Mouse (Mus musculus): ENCODE measurements around the gene Tiam1. TPM values are rescaled to one million over a fixed set of nuclear protein-coding genes. Genes with fewer than 3 reads are reported as not detected.
A peak's percentile ranks its signal among the peaks of the same experiment; 100 is the strongest.

Tiam1 gene
- total RNA-seq, 1 experiment from 2014 or later = 18.4 TPM

DNA sequence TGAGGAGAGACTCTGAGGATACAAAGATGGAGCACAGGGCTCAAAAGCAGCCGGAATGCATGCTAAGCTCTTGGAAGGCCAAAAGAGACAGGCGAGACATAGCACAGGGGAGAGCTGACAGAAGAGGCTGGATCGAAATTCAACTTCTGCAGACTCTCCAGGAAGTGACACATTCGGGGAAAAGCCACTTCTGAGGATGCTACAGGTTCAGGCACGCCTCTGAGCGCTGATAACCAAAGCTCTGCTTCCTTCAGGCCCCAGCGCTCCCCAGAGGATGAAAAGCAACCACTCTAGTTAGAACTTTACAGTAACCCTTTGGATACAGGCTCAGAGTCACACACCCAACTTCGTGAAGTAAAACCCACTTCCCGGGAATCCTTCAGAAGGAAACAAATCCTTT lies 306.5 kb downstream of the Tiam1 start:
- ATAC-seq (replicated peaks in 1 of 2; ENCODE audit: insufficient read depth in 1 of 2, low FRiP score in 2 of 2, low TSS enrichment in 1 of 2, low read depth in 1 of 2, poor library complexity in 2 of 2, severe bottlenecking in 2 of 2) = no peak

DNA sequence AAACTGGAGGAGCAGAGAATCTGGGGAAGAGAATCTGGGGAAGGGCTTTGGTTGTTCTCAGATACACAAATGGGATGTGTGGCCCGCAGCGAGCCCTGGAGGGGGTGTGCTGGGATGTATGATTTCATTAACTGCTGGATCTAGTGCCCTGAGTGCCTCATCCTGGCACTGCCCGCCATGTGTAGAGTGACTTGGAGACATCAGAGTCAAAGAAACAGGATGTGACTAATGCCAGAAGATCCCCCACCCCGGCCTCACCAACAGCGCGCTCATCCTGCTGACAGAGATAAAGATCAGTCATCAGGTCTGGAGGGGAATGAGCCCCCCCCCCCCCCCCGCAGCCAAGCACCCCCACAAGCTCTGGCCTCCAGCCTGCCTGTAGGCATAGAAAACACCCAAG lies 308.0 kb downstream of the Tiam1 start:
- ATAC-seq (replicated peaks in 1 of 2; ENCODE audit: insufficient read depth in 1 of 2, low FRiP score in 2 of 2, low TSS enrichment in 1 of 2, low read depth in 1 of 2, poor library complexity in 2 of 2, severe bottlenecking in 2 of 2) = no peak

DNA sequence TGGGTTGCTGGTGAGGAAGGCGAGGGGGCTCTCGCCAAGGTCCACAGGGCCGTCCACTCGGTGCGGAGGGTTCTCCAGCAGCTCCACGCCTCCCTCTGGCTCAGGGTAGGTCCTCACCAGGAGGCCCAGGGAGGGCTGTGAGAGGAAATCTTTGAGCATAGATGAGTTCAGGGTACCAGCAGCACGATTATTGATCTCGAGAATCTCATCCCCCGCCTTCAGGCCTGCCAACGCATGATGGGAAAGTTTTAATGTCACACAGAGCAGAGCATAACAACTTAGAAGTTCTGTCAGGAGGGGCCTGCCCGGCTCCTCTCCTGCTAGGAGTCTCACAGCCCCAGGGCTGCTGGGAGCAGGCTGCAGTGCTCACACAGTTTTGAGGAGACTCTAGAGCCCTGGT lies 310.6 kb downstream of the Tiam1 start:
- no peak for ATAC-seq (replicated peaks in 1 of 2; ENCODE audit: insufficient read depth in 1 of 2, low FRiP score in 2 of 2, low TSS enrichment in 1 of 2, low read depth in 1 of 2, poor library complexity in 2 of 2, severe bottlenecking in 2 of 2)

DNA sequence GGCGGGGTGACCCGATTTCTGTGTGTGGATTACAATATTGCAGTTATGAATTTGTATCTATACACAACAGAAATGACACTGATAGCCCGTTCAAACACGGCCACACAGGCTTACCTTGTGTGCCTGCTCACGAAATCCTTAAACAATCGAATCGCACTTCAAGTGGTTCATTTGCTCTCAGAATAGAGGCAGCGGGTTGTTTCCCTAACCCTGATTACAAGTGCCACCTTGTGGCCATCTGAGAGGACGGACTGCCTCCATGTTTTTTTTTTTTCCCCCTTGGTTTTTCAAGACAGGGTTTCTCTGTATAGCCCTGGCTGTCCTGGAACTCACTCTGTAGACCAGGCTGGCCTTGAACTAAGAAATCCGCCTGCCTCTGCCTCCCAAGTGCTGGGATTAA lies 312.4 kb downstream of the Tiam1 start:
- peak in 1 of 2 experiments; percentile 44; a peak in 1 of 4 replicates for ATAC-seq (replicated peaks in 1 of 2; ENCODE audit: insufficient read depth in 1 of 2, low FRiP score in 2 of 2, low TSS enrichment in 1 of 2, low read depth in 1 of 2, poor library complexity in 2 of 2, severe bottlenecking in 2 of 2)

DNA sequence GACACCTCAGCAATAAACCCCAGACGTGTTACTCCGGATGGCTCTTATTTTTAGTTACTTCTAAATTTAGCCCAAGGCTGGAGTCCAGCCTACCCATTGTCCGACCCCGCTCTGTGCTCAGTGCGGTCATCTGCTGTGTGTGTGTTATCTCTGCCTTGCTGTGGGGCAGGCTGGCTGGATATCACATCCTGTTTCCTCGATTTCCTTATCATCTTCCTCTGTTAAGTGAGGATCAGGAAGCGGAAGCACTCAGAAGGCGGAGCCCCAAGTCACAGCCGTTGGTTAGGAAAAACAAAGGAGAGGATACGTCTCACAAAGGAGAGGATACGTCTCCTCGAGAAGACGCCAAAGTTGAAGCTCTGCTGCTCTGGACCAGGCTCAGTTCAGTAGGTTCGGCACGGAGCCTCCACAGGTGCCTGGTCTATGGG lies 313.3 kb downstream of the Tiam1 start:
- ATAC-seq (replicated peaks in 1 of 2; ENCODE audit: insufficient read depth in 1 of 2, low FRiP score in 2 of 2, low TSS enrichment in 1 of 2, low read depth in 1 of 2, poor library complexity in 2 of 2, severe bottlenecking in 2 of 2) = no peak

DNA sequence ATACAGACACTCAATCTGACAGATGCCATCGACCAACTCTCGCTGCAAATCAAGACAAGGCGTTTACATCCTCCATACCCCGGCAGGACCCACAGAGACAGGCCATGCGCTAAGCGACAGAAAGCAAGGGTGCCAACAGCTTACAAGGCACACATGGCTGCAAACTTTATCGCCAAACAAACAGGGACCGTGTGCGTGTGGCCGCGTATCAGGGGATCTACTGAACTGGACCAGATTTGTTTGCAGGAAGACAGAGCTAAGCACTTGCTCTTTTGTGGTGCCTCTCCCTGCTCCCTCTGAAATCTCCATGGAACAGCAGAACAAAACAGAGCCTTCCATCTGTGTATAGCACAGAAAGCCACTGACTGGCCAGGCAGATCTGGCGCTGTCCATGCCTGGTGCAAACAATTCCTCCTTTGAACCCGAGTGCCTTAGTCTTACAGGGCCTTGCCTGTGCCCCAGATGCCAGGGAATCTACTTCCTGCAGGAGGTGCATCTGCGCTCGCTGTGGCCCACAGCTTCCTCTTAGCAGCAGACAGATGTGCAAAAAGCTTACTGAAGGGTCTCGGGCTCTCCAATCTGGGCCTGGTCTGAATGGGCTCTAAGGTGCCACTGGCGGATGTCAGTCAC lies 316.0 kb downstream of the Tiam1 start:
- peak; percentile 85 for ATAC-seq (replicated peaks in 1 of 2; ENCODE audit: insufficient read depth in 1 of 2, low FRiP score in 2 of 2, low TSS enrichment in 1 of 2, low read depth in 1 of 2, poor library complexity in 2 of 2, severe bottlenecking in 2 of 2)

DNA sequence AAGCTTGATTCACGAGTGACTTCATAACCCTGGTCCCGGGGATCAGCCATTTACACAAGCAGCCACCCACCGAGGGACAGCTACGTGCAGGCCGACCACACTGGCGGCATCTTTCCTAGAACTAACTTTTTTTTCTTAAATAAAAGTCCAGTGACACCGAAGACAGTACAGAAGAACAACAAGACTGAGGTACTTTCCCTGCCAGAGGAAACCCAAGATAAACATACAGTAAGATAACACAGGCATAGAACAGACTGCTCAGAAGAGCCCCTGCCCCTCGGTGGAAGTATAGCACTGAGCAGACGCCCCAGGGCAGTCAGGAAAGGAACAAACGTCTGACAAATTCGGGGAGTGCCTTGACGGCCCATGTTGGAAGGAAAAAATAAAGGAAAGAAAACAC lies 317.7 kb downstream of the Tiam1 start:
- ATAC-seq (replicated peaks in 1 of 2; ENCODE audit: insufficient read depth in 1 of 2, low FRiP score in 2 of 2, low TSS enrichment in 1 of 2, low read depth in 1 of 2, poor library complexity in 2 of 2, severe bottlenecking in 2 of 2) = no peak

DNA sequence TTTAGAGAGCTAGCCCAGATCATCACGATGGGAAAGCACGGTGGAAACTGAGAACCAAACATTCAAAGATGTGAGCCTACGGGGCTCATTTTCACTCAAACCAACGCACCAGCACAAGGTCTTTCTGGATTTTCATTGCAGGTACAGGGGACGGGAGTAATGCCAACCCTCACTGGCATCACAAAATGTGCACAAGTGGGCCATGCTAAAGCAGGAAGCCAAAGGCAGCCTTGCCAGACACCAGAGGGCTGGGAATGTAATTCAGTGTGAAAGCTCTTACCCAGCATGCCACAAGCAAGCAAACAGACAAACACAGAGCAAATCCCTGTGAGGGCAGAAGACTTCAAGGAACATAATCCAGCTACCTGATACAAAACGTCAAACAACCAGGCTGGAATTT lies 320.7 kb downstream of the Tiam1 start:
- ATAC-seq (replicated peaks in 1 of 2; ENCODE audit: insufficient read depth in 1 of 2, low FRiP score in 2 of 2, low TSS enrichment in 1 of 2, low read depth in 1 of 2, poor library complexity in 2 of 2, severe bottlenecking in 2 of 2) = no peak

DNA sequence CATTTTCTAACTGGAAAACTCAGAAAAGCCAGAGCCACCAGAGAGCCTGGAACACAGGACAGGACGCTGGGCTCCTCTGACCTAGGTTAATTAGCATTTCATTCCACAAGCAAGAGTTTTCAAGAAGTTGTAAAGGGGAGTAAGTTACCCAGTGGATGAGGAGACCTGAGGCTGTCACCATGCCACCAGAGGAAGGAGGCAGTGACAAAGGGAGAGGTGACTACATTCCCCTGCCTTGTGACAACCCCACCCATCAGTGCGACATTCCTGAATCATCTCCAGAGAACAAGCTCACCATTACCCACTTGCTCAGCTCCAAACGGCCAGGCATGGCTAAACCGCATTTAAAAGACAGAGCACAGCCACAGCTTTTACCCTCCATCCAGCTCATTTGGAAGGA lies 324.9 kb downstream of the Tiam1 start:
- no peak for ATAC-seq (replicated peaks in 1 of 2; ENCODE audit: insufficient read depth in 1 of 2, low FRiP score in 2 of 2, low TSS enrichment in 1 of 2, low read depth in 1 of 2, poor library complexity in 2 of 2, severe bottlenecking in 2 of 2)

DNA sequence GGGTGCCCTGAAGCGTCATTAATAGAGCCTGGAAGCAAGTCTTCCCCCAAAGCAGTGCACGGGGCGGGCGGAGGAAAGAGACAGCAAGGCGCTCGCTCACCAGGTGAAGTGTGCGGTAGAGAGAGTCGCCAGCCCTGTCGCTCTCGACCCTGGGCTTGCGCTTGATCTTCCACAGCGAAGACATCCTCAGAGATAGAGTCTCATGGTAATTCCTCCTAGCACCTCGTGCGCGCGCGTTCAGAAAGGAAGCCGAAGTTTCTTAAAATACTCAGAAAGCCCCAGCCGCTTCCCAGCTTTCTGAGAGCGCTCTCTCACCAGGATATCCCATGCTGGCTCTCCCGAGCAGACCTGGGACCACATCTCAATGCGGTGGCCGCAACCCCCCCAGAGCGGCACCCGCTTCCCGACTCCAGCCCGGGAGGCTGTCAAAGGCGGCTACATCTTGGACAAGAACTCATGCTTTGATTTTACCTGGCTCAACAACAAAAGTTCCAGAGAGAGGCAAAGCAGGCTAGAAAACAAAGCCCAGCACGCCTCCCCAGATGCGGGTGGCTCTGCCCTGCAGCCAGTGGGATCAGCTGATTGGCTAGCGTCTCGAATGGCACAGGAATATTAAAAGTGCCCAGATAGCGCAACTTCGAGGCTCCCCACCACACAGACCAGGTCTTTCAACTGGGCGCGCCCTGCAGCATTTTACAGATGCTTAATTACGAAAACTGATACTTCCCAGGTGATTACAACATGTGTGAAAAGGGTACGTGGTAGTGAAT lies 325.5 kb downstream of the Tiam1 start:
- peak; percentile 16 to 23; a peak in 3 of 4 replicates for ATAC-seq (replicated peaks in 1 of 2; ENCODE audit: insufficient read depth in 1 of 2, low FRiP score in 2 of 2, low TSS enrichment in 1 of 2, low read depth in 1 of 2, poor library complexity in 2 of 2, severe bottlenecking in 2 of 2)

DNA sequence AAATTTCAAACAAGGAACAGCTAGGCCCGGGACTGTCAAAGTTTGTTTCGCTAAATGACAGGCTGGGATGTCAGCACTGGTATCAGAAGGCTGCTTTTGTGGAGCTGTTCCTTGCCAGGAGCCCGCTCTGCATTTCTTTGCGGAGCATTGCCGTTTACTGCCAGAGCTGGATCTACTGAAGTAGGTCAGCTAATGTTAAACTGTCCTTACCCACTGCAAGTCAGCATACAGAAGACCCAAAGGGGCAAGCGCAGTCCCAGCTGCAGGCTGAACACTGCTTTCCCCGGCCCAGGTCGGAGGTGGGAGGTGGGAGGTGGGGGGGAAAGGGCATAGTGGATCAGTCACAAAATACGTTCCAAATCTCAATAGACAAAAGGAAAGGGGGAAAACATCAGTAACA lies 326.3 kb downstream of the Tiam1 start:
- ATAC-seq (replicated peaks in 1 of 2; ENCODE audit: insufficient read depth in 1 of 2, low FRiP score in 2 of 2, low TSS enrichment in 1 of 2, low read depth in 1 of 2, poor library complexity in 2 of 2, severe bottlenecking in 2 of 2) = 0 out of 4 replicates have a peak, but pooled peaks of 1 of the 2 experiments have one; percentile 24

DNA sequence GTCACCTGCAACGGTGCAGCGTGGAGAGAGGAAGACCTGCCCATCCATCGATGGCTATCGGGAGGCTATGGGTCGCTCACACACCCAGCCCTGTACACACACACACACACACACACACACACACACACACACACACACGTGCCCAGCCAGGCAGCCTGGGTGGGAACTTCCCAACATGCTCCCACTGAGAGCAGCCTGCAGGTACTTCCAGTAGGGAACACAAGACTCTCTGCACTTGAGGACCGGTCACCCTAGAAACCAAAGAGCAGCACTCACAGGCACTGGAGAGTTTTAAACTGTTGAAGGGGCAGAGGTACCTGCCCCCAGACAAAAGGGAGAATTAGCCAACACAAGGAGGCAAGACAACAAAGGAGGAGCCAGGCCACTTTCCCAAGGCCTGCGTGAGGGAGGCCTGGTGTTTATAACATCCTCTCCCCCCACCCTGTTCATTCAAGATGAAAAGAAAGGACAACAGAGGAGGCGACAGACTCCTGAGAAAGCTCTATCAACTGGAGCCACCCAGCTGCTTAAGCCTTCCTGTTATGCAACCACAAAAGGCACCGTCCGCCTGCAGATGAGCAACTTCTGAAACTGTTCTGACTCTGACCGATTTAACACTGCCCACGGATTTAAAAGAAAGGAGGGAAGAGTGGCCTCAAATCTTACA lies 326.9 kb downstream of the Tiam1 start:
- peak; percentile 70 to 79 for ATAC-seq (replicated peaks in 1 of 2; ENCODE audit: insufficient read depth in 1 of 2, low FRiP score in 2 of 2, low TSS enrichment in 1 of 2, low read depth in 1 of 2, poor library complexity in 2 of 2, severe bottlenecking in 2 of 2)

DNA sequence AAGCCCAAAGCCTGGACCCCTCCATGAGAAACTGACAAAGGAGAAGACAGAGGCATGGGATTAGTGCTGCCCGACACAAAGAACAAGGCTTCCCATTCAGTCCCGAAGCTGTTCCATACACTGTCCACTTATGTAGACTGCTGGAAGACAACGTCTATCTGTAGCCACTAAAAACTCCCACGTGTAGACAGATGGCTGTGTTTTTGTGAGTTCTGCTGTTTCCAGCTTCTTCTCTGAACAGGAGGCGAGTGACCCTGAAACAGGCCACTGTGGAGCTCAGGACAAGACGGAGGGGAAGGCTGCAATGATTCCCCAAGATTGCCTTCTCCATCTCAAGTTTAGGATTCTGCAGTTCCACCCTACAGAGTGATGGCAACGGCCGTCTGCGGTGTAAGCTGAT lies 330.0 kb downstream of the Tiam1 start:
- no peak for ATAC-seq (replicated peaks in 1 of 2; ENCODE audit: insufficient read depth in 1 of 2, low FRiP score in 2 of 2, low TSS enrichment in 1 of 2, low read depth in 1 of 2, poor library complexity in 2 of 2, severe bottlenecking in 2 of 2)

DNA sequence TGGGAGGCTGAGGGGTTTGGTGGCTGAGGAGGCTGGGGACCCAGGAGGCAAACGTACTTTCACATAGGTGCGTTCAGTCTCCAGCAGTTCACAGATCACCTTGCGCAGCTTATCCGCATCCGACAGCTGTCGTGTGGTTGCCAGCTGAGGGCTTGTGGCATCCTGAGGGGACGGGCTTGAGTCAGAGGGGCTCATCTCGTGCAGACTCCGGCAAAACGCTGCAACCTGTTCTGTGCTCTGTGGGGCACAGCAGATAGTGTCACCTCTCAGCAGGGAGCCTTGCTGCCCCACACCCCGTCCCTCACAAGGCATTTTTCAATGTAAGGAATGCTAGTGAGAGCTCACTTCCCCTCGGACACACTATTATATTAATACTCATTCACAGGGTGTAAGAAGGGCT lies 330.7 kb downstream of the Tiam1 start:
- no peak for ATAC-seq (replicated peaks in 1 of 2; ENCODE audit: insufficient read depth in 1 of 2, low FRiP score in 2 of 2, low TSS enrichment in 1 of 2, low read depth in 1 of 2, poor library complexity in 2 of 2, severe bottlenecking in 2 of 2)

DNA sequence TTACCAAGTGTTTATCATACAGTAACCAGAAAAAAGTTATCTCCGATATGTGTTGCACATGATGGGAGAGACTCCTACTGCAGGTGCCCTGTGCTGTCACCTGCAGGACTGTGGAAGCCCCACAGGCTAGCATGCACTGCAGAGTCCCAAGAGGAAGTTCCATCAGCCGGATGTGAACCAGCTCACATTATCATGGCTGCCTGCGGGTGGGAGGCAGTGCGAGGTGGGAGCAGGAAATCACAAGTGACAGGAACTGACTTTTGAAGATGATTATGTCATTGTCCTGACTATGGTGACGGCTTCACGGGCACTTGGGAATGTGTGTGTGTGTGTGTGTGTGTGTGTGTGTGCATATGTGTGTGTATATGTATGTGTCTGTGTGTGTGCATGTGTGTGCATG lies 333.2 kb downstream of the Tiam1 start:
- ATAC-seq (replicated peaks in 1 of 2; ENCODE audit: insufficient read depth in 1 of 2, low FRiP score in 2 of 2, low TSS enrichment in 1 of 2, low read depth in 1 of 2, poor library complexity in 2 of 2, severe bottlenecking in 2 of 2) = no peak

DNA sequence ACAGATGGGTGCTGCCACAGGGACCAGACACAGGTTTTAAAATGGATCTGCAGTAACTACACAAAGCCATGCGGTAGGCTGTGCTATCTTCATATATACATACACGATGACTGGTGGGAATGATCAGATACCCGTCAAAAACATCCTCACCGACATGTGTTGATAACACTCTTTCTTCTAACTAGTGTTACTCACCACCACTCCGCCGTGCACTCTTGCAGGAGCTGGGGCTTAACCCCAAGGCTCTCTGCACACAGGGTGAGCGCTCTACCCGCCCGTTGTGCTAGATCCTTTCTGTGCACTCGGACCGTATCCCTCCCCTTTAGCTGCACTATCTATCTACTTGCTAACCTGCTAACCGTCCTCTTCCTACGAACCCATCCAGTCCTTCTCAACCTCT lies 335.4 kb downstream of the Tiam1 start:
- no peak for ATAC-seq (replicated peaks in 1 of 2; ENCODE audit: insufficient read depth in 1 of 2, low FRiP score in 2 of 2, low TSS enrichment in 1 of 2, low read depth in 1 of 2, poor library complexity in 2 of 2, severe bottlenecking in 2 of 2)

DNA sequence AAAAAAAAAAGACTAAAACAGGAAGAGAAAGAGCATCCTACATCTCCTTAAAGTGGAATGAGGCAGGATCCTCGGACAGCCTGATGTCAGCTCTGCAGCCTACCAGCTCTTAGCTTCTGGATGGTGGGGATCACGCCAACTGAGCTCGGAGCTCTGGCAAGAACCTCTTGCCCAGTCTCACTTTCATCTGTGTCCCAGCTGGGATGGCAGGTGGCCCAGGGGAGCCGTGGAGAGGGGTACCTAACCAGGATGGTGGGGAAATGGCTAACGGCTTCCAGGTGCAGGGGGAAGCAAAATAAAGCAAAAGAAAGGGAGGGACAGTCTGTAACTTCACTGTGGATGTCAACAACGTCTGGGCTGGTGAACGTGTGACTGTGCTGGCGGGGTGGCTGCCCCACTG lies 337.6 kb downstream of the Tiam1 start:
- no peak for ATAC-seq (replicated peaks in 1 of 2; ENCODE audit: insufficient read depth in 1 of 2, low FRiP score in 2 of 2, low TSS enrichment in 1 of 2, low read depth in 1 of 2, poor library complexity in 2 of 2, severe bottlenecking in 2 of 2)

DNA sequence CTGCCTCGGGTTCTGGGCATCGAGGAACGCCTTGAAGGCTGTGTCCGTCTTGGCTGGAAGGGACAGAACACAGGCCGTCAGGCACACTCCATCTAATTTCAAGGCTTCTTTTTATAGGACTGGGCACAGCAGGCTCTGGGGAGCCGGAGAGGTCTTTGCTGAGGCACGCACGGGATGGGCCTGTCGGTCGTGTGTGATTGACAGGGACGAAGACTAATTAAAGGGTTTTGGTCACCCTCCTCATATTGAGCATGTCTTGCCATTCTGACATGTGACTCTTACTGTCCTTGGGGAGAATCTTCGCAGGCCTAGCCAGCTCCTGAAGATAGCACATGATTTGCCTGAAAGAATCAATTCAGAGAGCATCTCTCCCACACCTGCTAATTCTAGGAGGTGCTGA lies 338.4 kb downstream of the Tiam1 start:
- no peak for ATAC-seq (replicated peaks in 1 of 2; ENCODE audit: insufficient read depth in 1 of 2, low FRiP score in 2 of 2, low TSS enrichment in 1 of 2, low read depth in 1 of 2, poor library complexity in 2 of 2, severe bottlenecking in 2 of 2)

All from hematopoietic stem cell, adult 5-6 weeks (primary cell).